Mouse (Mus musculus) hindbrain, embryonic 16.5 days (tissue): ENCODE measurements around the gene Ptprc. TPM values are rescaled to one million over a fixed set of nuclear protein-coding genes. Genes with fewer than 3 reads are reported as not detected.

Experiments
- ATAC-seq: fragments of 200-750 bp; cut with Nextera tagmentation; 2 replicates; pipeline ENCODE4 v1.8.0; 2017; ENCODE audit warnings: moderate TSS enrichment, moderate library complexity
- H3K27ac ChIP-seq: fragments of 300-500 bp; sonication (generic); 2 replicates; pipeline ENCODE4 v1.5.1; 2014; ENCODE audit warnings: low read depth, mild to moderate bottlenecking, control low read depth, low read length, moderate library complexity
- H3K27me3 ChIP-seq: fragments of 300-500 bp; sonication (generic); replicated peaks from 2 replicates; pipeline ENCODE4 v1.6.1; 2014; ENCODE audit warnings: low read length; ENCODE audit not compliant: control insufficient read depth, insufficient read depth
- H3K36me3 ChIP-seq: fragments of 300-500 bp; sonication (generic); 2 replicates; pipeline ENCODE4 v1.6.1; 2014; ENCODE audit warnings: mild to moderate bottlenecking, low read length, moderate library complexity, mixed read lengths; ENCODE audit not compliant: control insufficient read depth, insufficient read depth
- H3K4me1 ChIP-seq: fragments of 300-500 bp; sonication (generic); 2 replicates; pipeline ENCODE4 v1.6.1; 2014; ENCODE audit warnings: low read depth, low read length; ENCODE audit not compliant: control insufficient read depth, insufficient read depth
- H3K4me2 ChIP-seq: fragments of 300-500 bp; sonication (generic); 2 replicates; pipeline ENCODE4 v1.6.1; 2014; ENCODE audit warnings: mild to moderate bottlenecking, low read length, control low read depth, moderate library complexity
- H3K4me3 ChIP-seq: fragments of 300-500 bp; sonication (generic); 2 replicates; pipeline ENCODE4 v1.5.1; 2014; ENCODE audit warnings: mild to moderate bottlenecking, low read length, control low read depth, moderate library complexity
- H3K9ac ChIP-seq: fragments of 300-500 bp; sonication (generic); 2 replicates; pipeline ENCODE4 v1.6.1; 2014; ENCODE audit warnings: low read depth, mild to moderate bottlenecking, control low read depth, low read length, moderate library complexity
- H3K9me3 ChIP-seq: fragments of 300-500 bp; sonication (generic); 2 replicates; pipeline ENCODE4 v1.6.1; 2014; ENCODE audit warnings: mild to moderate bottlenecking, low read length, moderate library complexity; ENCODE audit not compliant: control insufficient read depth
- WGBS: fragments of 180-500 bp; shearing (Covaris S2); extraction: QIAGEN DNeasy Blood & Tissue Kit; methylation state at CpG from one replicate; pipeline ENCODE4 v1.1.7; 2014; 5-methylcytosine and 5-hydroxymethylcytosine counted together
- polyA plus RNA-seq: library from polyadenylated mRNA; unstranded; fragments of >200 nt; fragmentation: Nextera tagmentation; extraction: Ambion mirVana; gene quantifications from 2 replicates; pipeline ENCODE4 v1.2.1, GENCODE M21; 2015

Gene Ptprc
- polyA plus RNA-seq, result 1.2 and 1.3 TPM in 2 replicates

DNA sequence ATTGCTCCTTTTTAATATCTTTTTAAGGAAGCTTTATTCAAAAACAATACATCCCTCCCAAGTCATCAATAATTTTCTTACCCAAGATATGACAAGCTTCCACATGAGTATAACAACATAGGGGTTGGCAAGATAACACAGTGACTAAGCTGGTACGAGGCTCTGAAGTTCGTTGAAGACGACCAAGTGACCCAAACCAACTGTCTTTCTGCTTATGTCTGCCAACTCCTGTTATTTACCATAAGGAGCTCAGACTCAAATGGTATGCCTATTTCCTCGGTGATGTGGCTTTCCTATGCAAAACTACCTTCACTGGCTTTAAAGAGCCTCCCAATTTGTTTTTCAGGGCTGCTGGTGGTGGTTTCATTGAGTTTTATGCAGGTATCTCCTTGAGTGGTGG lies at the start of gene Ptprc:
Gene Ptprc (minus strand): TSS at position 215 of the 400 bp plus-strand sequence.
- no peaks in the 10 kb centered on the region for H3K27me3 ChIP-seq
- H3K36me3 ChIP-seq, result no peaks in the 10 kb centered on the region
- no peak for ATAC-seq
- H3K27ac ChIP-seq, result no peak within 1 kb of the TSS
- WGBS, result 78% methylated on average over 4 of the region's 4 CpGs
- no peak within 1 kb of the TSS for H3K4me3 ChIP-seq
- H3K9me3 ChIP-seq, result no peaks in the 10 kb centered on the region
- H3K4me2 ChIP-seq, result no peak within 1 kb of the TSS
- H3K4me1 ChIP-seq, result no peaks in the 10 kb centered on the region
- no peak within 1 kb of the TSS for H3K9ac ChIP-seq

DNA sequence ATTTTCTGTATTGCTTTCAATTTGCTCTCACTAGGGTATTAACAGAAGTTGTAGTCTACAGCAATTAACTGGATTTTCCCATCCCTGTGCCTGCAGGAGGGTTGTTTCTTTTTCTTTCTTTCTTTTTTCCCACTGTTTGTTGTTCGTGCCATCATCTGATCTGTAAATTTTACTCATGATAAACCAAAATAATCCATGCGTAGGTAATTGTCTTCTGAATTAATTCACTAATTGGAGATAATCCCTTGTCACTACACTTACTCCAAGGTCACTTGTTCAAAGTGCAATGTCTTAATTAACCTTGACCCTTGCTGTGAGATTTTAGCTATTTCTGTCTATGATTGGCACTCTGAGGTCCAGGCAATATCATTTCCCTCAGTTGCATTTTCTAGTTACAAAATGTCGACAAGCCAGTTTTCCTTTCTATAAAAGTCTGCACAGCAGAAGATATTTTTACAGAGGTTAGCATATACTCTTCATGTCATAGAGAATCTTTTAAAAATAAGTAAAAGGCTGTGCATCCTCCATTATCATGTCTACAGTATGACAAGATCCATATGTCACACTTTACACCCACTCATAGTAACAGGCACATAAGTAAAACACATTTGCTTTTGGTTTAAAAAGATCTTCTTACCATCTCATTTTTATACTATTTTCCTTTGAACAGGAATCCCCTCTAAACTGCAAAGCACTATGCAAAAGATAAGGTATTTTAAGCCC lies 39.4 kb upstream of the Ptprc start:
- WGBS, result 74% methylated on average over 3 of the region's 3 CpGs

DNA sequence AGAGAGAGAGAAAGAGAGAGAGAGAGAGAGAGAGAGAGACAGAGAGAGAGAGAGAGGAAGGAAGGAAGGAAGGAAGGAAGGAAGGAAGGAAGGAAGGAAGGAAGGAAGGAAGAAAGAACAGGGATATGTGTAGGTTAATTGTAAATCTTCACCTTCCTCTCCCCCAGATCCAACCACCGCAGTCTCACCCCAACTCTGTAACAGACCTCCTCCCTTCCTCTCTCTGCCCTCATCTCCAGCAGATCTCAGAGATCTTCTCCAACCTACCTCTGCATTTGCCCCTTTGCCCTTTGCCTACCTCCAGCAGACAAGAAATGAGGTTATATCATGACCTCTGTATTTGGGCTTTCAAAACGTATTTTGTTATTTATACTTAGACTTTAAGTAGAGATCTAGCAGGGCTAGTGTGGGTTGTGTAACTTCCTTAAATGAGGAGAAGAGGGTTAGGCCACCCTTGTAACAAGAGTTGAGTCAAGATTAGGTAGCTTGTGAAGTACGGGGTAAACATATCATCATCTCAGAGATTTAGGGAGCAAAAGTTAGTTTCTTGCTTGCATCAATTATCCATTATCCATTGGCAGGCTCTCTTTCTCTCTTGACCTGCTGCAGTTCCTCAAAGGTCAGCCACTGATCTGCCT lies 35.0 kb upstream of the Ptprc start:
- Histone ChIP-seq H3K27ac (no peak overlapping the region), H3K4me1 (no peaks in the 10 kb centered on the region), H3K4me3 (no peak overlapping the region), H3K9me3 (no peaks in the 10 kb centered on the region), H3K4me2 (no peak overlapping the region), H3K9ac (no peak overlapping the region), H3K27me3 (no peaks in the 10 kb centered on the region), H3K36me3 (no peaks in the 10 kb centered on the region)
- no peak for ATAC-seq
- 87% methylated on average over 3 of the region's 3 CpGs for WGBS

More for the DNA sequence above, 39.4 kb upstream of the Ptprc start:
- H3K27ac ChIP-seq, result no peak overlapping the region
- no peaks in the 10 kb centered on the region for H3K36me3 ChIP-seq
- no peak overlapping the region for H3K4me3 ChIP-seq
- H3K4me1 ChIP-seq, result no peaks in the 10 kb centered on the region
- H3K9me3 ChIP-seq, result no peaks in the 10 kb centered on the region
- H3K4me2 ChIP-seq, result no peak overlapping the region
- H3K9ac ChIP-seq, result no peak overlapping the region
- H3K27me3 ChIP-seq, result no peaks in the 10 kb centered on the region
- ATAC-seq, result no peak

DNA sequence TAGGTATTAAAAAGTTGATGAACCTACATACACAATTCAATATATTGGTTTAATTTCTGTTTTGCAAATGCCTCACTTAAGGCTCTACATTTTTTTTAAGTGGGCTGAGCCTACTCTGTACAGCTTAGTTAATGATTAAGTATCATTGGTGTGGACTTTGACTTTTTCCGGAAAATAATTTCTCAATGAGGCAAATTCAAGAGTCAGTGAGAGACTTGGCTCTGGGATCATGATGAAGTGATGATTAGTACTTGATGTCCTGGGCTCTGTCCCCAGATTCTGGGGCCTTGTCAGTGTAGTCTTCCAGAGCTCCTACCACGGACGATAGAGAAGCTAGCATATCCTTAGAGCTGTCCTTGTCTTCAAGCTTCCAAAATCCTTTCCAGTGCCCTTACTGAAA lies 34.2 kb upstream of the Ptprc start:
- no peaks in the 10 kb centered on the region for H3K9me3 ChIP-seq
- WGBS, result 95% methylated on average over 3 of the region's 3 CpGs
- H3K4me3 ChIP-seq, result no peak overlapping the region
- no peak overlapping the region for H3K27ac ChIP-seq
- no peaks in the 10 kb centered on the region for H3K27me3 ChIP-seq
- no peak for ATAC-seq
- no peak overlapping the region for H3K4me2 ChIP-seq
- no peaks in the 10 kb centered on the region for H3K36me3 ChIP-seq
- H3K4me1 ChIP-seq, result no peaks in the 10 kb centered on the region
- H3K9ac ChIP-seq, result no peak overlapping the region

DNA sequence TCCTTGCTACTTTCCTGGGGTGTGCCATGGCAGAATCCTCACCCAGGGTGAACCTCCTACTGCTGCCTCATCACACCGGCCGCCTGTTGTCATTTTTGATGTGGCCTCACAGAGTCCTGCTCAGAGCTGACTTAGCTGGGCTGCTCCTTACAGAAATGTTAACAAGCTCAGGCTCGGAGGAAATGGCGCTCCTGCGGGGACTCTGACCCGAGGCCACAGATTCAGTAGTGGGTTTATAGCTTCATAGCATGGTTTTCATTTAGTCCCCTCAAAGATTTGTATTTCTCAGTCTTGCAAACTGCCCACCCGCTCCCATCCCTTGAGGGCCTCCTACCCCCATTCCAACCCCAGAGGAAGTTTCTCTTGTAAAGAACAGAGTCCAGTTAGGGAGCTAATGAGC lies 30.5 kb upstream of the Ptprc start:
- H3K27ac ChIP-seq, result no peak overlapping the region
- 37% methylated on average over 7 of the region's 7 CpGs for WGBS

DNA sequence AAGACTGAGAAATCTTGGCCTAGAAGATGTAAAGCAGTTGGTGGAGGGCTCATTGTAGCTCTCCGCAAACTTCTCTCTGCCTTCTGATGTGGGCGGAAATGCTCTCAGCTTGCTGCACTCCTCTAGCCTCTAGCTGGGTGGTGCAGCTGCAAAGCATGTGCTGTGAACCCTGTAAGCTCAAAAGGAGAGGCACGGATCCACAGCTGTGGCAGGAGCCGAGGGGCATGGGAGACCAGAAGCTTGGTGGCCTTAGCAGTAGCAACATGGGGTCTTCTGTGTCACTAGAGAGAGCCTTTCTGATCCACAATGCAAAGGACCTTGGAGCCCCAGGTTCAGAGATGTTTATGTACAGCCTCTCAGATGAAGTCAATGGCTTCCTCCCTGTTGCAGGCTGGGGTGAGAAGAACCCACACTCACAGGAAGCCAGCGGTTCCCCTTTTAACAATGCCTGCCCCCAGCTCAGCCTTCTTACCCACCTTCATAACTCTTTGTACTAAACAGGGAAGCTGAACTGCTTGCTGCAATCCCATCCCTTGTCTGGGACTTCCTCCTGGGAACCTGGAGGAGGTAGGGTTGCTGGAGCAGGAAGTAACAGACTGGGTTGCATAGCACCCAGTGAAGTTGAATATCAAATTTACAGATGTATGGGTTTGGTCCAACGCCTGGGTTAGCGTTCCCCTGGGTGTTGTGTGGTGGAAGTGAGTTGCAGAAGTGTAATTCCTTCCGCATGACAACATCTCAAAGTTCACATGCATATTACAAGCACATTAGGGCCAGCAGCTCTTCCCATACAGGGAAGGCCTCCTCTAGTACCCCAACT lies 16.4 kb upstream of the Ptprc start:
- Histone ChIP-seq H3K4me2 (no peak overlapping the region), H3K4me1 (no peaks in the 10 kb centered on the region), H3K9me3 (no peaks in the 10 kb centered on the region), H3K36me3 (no peaks in the 10 kb centered on the region), H3K9ac (no peak overlapping the region), H3K4me3 (no peak overlapping the region), H3K27me3 (no peaks in the 10 kb centered on the region), H3K27ac (no peak overlapping the region)
- 80% methylated on average over 8 of the region's 8 CpGs for WGBS
- no peak for ATAC-seq

More for the DNA sequence above, 30.5 kb upstream of the Ptprc start:
- Histone ChIP-seq H3K27me3 (no peaks in the 10 kb centered on the region), H3K4me2 (no peak overlapping the region), H3K4me1 (no peaks in the 10 kb centered on the region), H3K4me3 (no peak overlapping the region), H3K9ac (no peak overlapping the region), H3K36me3 (no peaks in the 10 kb centered on the region), H3K9me3 (no peaks in the 10 kb centered on the region)
- ATAC-seq, result no peak

DNA sequence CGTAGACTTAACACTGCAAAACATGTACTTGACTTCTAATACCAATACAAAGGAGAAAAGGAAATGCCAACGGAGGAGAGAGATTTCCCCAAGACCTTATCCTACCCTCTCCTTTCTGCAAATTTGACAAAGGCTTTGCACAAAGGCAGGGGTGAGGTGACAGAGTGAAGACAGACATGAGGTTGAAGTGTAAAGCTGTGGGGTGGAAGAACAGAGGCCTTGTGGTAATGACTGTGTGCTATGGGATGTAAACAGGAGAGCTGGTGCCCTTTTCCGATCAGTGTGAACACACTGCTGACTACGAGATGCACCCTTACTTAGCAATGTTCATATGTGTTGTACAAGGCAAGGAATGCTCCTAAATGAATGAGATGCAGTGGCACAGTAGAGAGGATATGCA lies 12.6 kb upstream of the Ptprc start:
- Histone ChIP-seq H3K4me1 (no peaks in the 10 kb centered on the region), H3K4me2 (no peak overlapping the region), H3K36me3 (no peaks in the 10 kb centered on the region), H3K4me3 (no peak overlapping the region), H3K27ac (no peak overlapping the region), H3K9ac (no peak overlapping the region), H3K27me3 (no peaks in the 10 kb centered on the region), H3K9me3 (no peaks in the 10 kb centered on the region)
- 88% methylated on average over 4 of the region's 4 CpGs for WGBS
- no peak for ATAC-seq

DNA sequence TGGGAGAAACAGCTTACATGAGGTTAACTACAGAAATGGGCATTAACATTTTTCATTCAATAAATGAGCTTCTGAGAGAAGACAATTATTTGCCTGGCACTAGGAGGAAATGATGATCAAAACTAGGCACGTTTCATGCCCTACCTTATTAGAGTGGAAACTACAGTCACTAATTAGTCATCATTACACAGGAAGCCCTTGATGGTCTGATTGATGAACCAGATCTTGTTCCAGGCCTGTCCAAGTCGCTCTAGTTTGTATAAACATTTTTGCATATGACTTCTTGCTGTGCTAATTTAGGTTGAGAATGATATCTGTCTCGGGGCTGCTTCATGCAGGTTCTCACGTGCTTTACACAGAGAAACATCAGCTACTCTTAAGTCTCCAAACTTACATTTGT lies 10.4 kb upstream of the Ptprc start:
- H3K9me3 ChIP-seq, result no peaks in the 10 kb centered on the region
- H3K36me3 ChIP-seq, result no peaks in the 10 kb centered on the region
- H3K27me3 ChIP-seq, result no peaks in the 10 kb centered on the region
- H3K4me3 ChIP-seq, result no peak overlapping the region
- ATAC-seq, result no peak
- H3K4me2 ChIP-seq, result no peak overlapping the region
- WGBS, result 72% methylated on average over 4 of the region's 4 CpGs
- no peaks in the 10 kb centered on the region for H3K4me1 ChIP-seq
- no peak overlapping the region for H3K9ac ChIP-seq
- no peak overlapping the region for H3K27ac ChIP-seq

DNA sequence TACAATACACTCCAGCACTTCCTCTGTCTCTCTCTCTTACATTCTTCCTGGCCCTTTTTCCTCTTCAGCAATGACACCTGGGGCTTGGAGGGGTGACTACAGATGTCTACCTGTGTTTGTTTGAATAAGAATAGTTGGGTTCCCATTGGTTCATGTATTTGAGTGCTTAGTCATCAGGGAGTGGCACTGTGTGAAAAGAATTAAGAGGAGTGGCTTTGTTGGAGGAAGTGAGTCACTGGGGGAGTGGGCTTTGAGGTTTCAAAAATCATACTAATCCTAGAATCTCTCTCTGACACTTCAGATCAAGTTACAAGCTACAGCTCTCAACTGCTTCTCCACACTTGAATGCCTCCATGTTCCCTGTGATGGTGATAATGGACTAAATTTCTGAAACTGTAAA lies 4.6 kb upstream of the Ptprc start:
- Histone ChIP-seq H3K4me3 (no peak overlapping the region), H3K9ac (no peak overlapping the region), H3K27me3 (no peaks in the 10 kb centered on the region), H3K4me1 (no peaks in the 10 kb centered on the region), H3K4me2 (no peak overlapping the region), H3K36me3 (no peaks in the 10 kb centered on the region), H3K27ac (no peak overlapping the region), H3K9me3 (no peaks in the 10 kb centered on the region)
- ATAC-seq, result no peak
